Mouse (Mus musculus): ENCODE results near the gene Matk.

The Matk gene

DNA sequence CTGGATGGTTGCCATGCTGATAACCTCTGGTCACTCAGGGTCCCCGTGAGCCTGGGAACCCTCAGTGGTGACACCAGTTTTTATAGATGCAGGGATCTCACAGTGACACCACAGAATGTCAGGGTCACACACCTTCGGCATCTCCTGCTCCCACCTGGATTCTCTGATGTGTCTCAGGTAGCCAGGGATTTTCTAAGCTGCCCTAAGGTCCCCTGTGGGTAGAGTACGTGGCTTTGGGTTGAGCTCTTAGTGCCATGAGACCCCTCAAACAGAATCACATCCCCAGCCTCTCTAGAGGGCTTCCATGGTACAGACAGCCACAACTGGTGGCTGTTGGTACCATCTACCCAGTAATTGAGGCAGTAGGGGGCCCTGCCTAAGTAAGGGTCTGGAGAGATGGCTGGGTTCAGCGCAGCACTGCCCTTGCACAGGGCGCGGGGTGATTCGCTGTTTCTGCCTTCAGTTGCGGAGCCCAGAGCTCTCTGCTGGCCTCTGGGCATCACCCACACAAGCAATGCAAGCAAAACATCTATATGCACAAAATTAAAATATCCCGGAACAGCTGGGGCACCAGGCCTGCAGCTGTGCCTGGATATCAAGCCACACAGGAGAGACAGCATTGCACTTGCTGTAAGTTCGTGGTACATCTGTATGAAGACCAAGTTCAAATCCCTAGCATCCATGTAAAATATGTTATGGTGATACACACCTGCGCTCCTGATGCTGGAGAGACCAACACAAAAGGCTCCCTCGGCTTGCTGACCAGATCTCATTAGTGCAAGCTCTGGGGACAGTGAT is 16.1 kb upstream of the Matk start:
- Histone ChIP-seq H3K4me3 (replicated peaks; ENCODE audit: low read length) (peak overlapping the region; percentile 55), H3K4me1 (replicated peaks; ENCODE audit: low read depth, low read length) (peaks cover 81% of the 10 kb centered on the region), H3K36me3 (ENCODE audit: insufficient read depth, low read length) (no peaks in the 10 kb centered on the region), H3K27me3 (ENCODE audit: insufficient read depth, low read length) (peaks cover 20% of the 10 kb centered on the region), H3K9me3 (ENCODE audit: low read length) (no peaks in the 10 kb centered on the region)
- TF ChIP-seq CTCF (conservative IDR thresholded peaks at IDR 0.05; ENCODE audit: low read length) (no peak), POU5F1 (IDR thresholded peaks at IDR 0.05; ENCODE audit: borderline replicate concordance, low read length) (no peak), NANOG (IDR thresholded peaks at IDR 0.05; ENCODE audit: borderline replicate concordance, low read length) (no peak)

DNA sequence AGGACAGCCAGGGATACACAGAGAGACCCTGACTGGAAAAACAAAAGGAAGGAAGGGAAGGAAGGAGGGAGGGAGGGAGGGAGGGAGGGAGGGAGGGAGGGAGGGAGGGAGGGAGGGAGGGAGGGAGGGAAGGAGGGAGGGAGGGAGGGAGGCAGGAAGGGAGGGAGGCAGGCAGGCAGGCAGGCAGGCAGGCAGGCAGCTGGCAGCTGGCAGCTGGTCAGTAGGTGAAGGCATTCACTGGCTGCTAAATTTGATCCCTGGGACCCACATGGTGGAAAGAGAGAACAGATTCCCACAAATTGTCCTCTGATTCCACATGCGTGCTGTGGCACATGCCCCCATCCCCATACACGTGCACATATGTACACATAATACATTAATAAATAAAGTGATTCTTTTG is 14.1 kb upstream of the Matk start:
- Histone ChIP-seq H3K27me3 (ENCODE audit: insufficient read depth, low read length) (peaks cover 25% of the 10 kb centered on the region), H3K36me3 (ENCODE audit: insufficient read depth, low read length) (no peaks in the 10 kb centered on the region), H3K4me3 (replicated peaks; ENCODE audit: low read length) (no peak overlapping the region), H3K9me3 (ENCODE audit: low read length) (no peaks in the 10 kb centered on the region), H3K4me1 (replicated peaks; ENCODE audit: low read depth, low read length) (peaks cover 84% of the 10 kb centered on the region)
- TF ChIP-seq NANOG (IDR thresholded peaks at IDR 0.05; ENCODE audit: borderline replicate concordance, low read length) (no peak), POU5F1 (IDR thresholded peaks at IDR 0.05; ENCODE audit: borderline replicate concordance, low read length) (no peak), CTCF (conservative IDR thresholded peaks at IDR 0.05; ENCODE audit: low read length) (no peak)

DNA sequence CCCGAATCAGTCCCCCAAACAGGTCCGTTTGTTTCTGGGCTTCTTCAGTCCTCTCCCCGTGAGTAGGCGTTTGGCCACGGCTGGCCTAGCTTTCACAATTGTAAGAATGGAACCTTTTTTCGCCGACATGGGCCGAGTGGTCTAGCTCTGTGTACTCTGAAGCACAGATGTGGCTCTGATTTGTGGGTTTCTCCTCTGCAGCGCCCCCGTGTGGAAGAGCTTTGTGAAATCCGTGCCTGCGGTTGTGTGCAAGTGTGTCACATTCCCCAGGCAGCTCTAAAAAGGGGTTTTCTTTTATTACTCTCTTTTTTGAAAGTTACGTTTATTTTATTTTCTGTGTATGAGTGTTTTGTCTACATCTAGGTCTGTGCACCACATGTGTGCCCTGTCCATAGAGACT is 11.9 kb upstream of the Matk start:
- Histone ChIP-seq H3K4me1 (replicated peaks; ENCODE audit: low read depth, low read length) (peaks cover 80% of the 10 kb centered on the region), H3K9me3 (ENCODE audit: low read length) (no peaks in the 10 kb centered on the region), H3K4me3 (replicated peaks; ENCODE audit: low read length) (no peak overlapping the region), H3K27me3 (ENCODE audit: insufficient read depth, low read length) (peaks cover 36% of the 10 kb centered on the region), H3K36me3 (ENCODE audit: insufficient read depth, low read length) (no peaks in the 10 kb centered on the region)
- TF ChIP-seq POU5F1 (IDR thresholded peaks at IDR 0.05; ENCODE audit: borderline replicate concordance, low read length) (no peak), NANOG (IDR thresholded peaks at IDR 0.05; ENCODE audit: borderline replicate concordance, low read length) (no peak), CTCF (conservative IDR thresholded peaks at IDR 0.05; ENCODE audit: low read length) (peak; percentile 73)

DNA sequence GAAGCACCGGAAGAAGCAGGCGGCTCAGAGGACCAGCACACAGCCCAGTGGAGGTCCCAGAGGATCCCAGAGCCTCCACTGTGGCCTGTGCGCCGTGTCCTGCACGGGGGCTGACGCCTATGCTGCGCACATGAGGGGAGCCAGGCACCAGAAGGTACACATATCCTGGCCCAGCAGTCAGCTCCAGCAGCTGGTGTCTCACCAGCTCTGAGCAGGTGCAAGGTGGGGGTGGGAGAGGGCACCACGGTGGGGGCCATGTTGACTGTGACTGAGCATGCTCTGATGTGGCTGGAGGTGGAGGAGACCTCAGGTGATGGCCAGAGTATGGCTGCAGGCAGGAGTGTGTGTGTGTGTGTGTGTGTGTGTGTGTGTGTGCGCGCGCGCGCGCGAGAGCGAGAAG is 10.7 kb upstream of the Matk start:
- peak overlapping the region; percentile 64 for H3K4me3 ChIP-seq (replicated peaks; ENCODE audit: low read length)
- TF ChIP-seq CTCF (conservative IDR thresholded peaks at IDR 0.05; ENCODE audit: low read length) (no peak), NANOG (IDR thresholded peaks at IDR 0.05; ENCODE audit: borderline replicate concordance, low read length) (no peak)
- no peaks in the 10 kb centered on the region for H3K36me3 ChIP-seq (ENCODE audit: insufficient read depth, low read length)

DNA sequence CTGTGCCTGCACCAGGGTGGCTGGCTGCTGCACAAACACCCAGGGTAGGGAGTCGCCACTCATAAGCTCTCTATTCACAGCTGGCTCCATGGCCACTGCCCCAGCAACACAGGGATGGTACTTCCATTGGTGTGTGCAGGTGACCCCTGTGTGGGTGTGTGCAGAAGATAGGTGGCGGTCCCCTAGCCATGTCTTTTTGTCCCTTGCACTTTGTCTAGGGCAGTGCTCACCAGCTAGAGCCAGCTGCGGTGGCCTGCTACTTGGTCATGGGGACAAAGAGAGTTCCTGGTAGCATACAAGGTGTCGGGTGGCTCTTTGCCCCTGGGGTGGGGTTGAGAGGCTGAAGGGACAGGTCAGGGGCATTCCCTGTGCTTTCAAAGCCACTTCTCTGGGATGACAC is 8.6 kb upstream of the Matk start:
- H3K4me3 ChIP-seq (replicated peaks; ENCODE audit: low read length), result no peak overlapping the region
- no peaks in the 10 kb centered on the region for H3K9me3 ChIP-seq (ENCODE audit: low read length)
- H3K27me3 ChIP-seq (ENCODE audit: insufficient read depth, low read length), result peaks cover 32% of the 10 kb centered on the region
- no peaks in the 10 kb centered on the region for H3K36me3 ChIP-seq (ENCODE audit: insufficient read depth, low read length)
- peaks cover 71% of the 10 kb centered on the region for H3K4me1 ChIP-seq (replicated peaks; ENCODE audit: low read depth, low read length)
- no peak for TF ChIP-seq POU5F1 (IDR thresholded peaks at IDR 0.05; ENCODE audit: borderline replicate concordance, low read length)
- TF ChIP-seq CTCF (conservative IDR thresholded peaks at IDR 0.05; ENCODE audit: low read length), result no peak
- TF ChIP-seq NANOG (IDR thresholded peaks at IDR 0.05; ENCODE audit: borderline replicate concordance, low read length), result no peak

More for the DNA sequence above, 10.7 kb upstream of the Matk start:
- Histone ChIP-seq H3K27me3 (ENCODE audit: insufficient read depth, low read length) (peaks cover 36% of the 10 kb centered on the region), H3K4me1 (replicated peaks; ENCODE audit: low read depth, low read length) (peaks cover 76% of the 10 kb centered on the region), H3K9me3 (ENCODE audit: low read length) (no peaks in the 10 kb centered on the region)

DNA sequence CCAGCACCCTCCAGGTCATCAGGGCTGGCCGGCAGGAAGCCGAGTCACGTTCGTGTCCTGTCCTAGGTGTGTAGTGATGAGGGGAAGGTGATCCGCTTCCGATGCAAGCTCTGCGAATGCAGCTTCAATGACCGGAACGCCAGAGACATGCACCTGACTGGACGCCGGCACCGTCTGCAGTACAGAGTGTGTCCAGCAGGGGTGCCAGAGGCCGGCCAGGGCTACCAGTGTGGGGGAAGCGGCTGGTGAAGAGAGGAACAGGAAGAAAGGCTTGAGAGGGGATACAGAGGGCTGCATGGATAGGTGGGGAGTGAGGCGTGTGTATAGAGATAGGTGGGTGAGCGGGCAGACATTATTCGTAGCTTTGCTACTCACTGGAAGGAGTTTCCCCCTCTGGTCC is 8.1 kb upstream of the Matk start:
- no peaks in the 10 kb centered on the region for H3K9me3 ChIP-seq (ENCODE audit: low read length)
- peak overlapping the region; percentile 10; the same call in 1 of the 2 replicates for H3K4me3 ChIP-seq (replicated peaks; ENCODE audit: low read length)
- peaks cover 71% of the 10 kb centered on the region for H3K4me1 ChIP-seq (replicated peaks; ENCODE audit: low read depth, low read length)
- H3K36me3 ChIP-seq (ENCODE audit: insufficient read depth, low read length), result no peaks in the 10 kb centered on the region
- peaks cover 28% of the 10 kb centered on the region for H3K27me3 ChIP-seq (ENCODE audit: insufficient read depth, low read length)
- TF ChIP-seq CTCF (conservative IDR thresholded peaks at IDR 0.05; ENCODE audit: low read length), result peak; percentile 93
- TF ChIP-seq NANOG (IDR thresholded peaks at IDR 0.05; ENCODE audit: borderline replicate concordance, low read length), result no peak
- TF ChIP-seq POU5F1 (IDR thresholded peaks at IDR 0.05; ENCODE audit: borderline replicate concordance, low read length), result no peak

DNA sequence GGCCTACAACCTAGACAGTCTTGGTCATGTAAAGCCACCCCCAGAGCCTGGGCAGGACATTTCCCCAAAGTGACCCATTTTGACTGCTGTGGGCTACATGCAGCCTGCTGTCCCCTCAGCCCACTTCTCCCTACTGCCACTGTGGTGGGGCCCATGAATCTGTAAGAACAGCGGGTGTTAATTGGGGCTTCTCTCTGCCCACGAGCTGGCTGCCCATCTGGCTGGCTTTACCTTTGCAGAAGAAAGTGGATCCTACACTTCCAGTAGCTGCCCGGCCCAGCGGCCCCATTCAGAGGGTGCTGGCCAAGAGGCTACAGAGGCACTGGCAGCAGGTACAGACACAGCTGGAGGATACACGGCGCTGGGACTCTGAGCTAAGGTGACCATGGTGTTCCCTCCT is 7.6 kb upstream of the Matk start:
- H3K36me3 ChIP-seq (ENCODE audit: insufficient read depth, low read length), result no peaks in the 10 kb centered on the region
- peak overlapping the region; percentile 10; the same call in 1 of the 2 replicates for H3K4me3 ChIP-seq (replicated peaks; ENCODE audit: low read length)
- H3K27me3 ChIP-seq (ENCODE audit: insufficient read depth, low read length), result peaks cover 22% of the 10 kb centered on the region
- no peaks in the 10 kb centered on the region for H3K9me3 ChIP-seq (ENCODE audit: low read length)
- H3K4me1 ChIP-seq (replicated peaks; ENCODE audit: low read depth, low read length), result peaks cover 73% of the 10 kb centered on the region
- TF ChIP-seq CTCF (conservative IDR thresholded peaks at IDR 0.05; ENCODE audit: low read length) (no peak), POU5F1 (IDR thresholded peaks at IDR 0.05; ENCODE audit: borderline replicate concordance, low read length) (no peak), NANOG (IDR thresholded peaks at IDR 0.05; ENCODE audit: borderline replicate concordance, low read length) (no peak)

DNA sequence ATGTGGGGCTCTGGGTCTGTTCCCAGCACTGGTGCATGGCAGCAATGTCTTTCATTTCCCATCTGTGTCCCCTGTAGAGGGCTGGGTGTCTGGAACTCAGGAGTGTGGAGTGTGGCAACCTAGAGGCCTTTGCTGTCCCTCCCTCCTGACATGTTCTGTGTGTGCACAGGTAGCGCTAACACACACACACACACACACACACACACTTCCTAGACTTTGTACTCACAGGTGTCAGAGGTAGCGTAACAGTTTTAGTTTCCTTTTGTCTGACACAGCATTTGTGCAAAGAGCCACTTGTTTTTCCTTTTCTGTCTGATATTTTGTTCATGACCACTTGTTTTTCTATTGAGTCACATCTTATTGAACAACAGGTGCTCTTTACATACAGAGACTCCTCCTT is 4.9 kb upstream of the Matk start:
- no peak for TF ChIP-seq CTCF (conservative IDR thresholded peaks at IDR 0.05; ENCODE audit: low read length)
- no peak for TF ChIP-seq POU5F1 (IDR thresholded peaks at IDR 0.05; ENCODE audit: borderline replicate concordance, low read length)
- H3K9me3 ChIP-seq (ENCODE audit: low read length), result no peaks in the 10 kb centered on the region
- H3K27me3 ChIP-seq (ENCODE audit: insufficient read depth, low read length), result peaks cover 32% of the 10 kb centered on the region
- H3K36me3 ChIP-seq (ENCODE audit: insufficient read depth, low read length), result no peaks in the 10 kb centered on the region
- no peak overlapping the region for H3K4me3 ChIP-seq (replicated peaks; ENCODE audit: low read length)
- H3K4me1 ChIP-seq (replicated peaks; ENCODE audit: low read depth, low read length), result peaks cover 72% of the 10 kb centered on the region

DNA sequence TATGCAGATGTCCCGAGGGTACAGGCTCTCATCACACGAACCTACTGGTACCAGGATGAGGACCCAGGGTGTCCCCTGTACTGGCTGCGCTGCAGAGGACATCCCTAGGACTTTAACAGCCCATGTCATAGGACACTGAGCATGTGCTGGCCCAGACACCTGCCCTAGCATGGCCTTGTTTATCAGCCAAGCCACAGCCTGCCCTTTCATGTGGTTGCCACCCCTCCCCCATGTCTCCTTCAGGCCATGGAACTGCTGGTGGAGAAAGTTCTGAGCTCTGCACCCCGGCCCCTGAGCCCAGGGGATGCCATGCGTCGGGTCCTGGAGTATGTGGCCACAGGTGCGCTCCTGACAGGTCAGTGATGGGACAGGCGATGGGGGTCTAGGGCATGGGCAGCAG is 3.3 kb upstream of the Matk start:
- no peaks in the 10 kb centered on the region for H3K36me3 ChIP-seq (ENCODE audit: insufficient read depth, low read length)
- no peaks in the 10 kb centered on the region for H3K9me3 ChIP-seq (ENCODE audit: low read length)
- peaks cover 67% of the 10 kb centered on the region for H3K4me1 ChIP-seq (replicated peaks; ENCODE audit: low read depth, low read length)
- no peak for TF ChIP-seq POU5F1 (IDR thresholded peaks at IDR 0.05; ENCODE audit: borderline replicate concordance, low read length)
- no peak for TF ChIP-seq NANOG (IDR thresholded peaks at IDR 0.05; ENCODE audit: borderline replicate concordance, low read length)
- TF ChIP-seq CTCF (conservative IDR thresholded peaks at IDR 0.05; ENCODE audit: low read length), result no peak
- H3K4me3 ChIP-seq (replicated peaks; ENCODE audit: low read length), result no peak overlapping the region
- H3K27me3 ChIP-seq (ENCODE audit: insufficient read depth, low read length), result peaks cover 35% of the 10 kb centered on the region
